In genomic region chr8:86902656-86903055, GRCm38 (mm10) we compare ENCODE assay signal across 14 mouse cellular contexts. TPM values are rescaled to one million over a fixed set of nuclear protein-coding genes. Genes with fewer than 3 reads are reported as not detected.
DNase-seq lines count a peak whose midpoint lies in the region; ATAC-seq and TF ChIP-seq lines count a peak whose summit lies in the region.
"Had no signal": no experiment of that assay in that cellular context is flagged by ENCODE, and none has a peak within 500 bp of the region (broad histone marks: within the 10 kb centered on the region; RNA-seq: fewer than 3 reads in every experiment).

No protein-coding gene starts in this region.

- no peaks in the 10 kb centered on the region for H3K27me3 ChIP-seq in heart, adult 2 months (ENCODE audit: control insufficient read depth, insufficient read depth, low read length)
- H3K27me3 ChIP-seq in kidney, embryonic 16.5 days (ENCODE audit: insufficient read depth, low read length) = no peaks in the 10 kb centered on the region
- H3K27me3 ChIP-seq: limb, embryonic 15.5 days; liver, embryonic 15.5 days; lung, embryonic 15.5 days; midbrain, embryonic 13.5 days had no signal

- H3K4me1 ChIP-seq in heart, adult 2 months (ENCODE audit: control insufficient read depth, insufficient read depth, low read length) = peaks cover 6% of the 10 kb centered on the region
- H3K4me1 ChIP-seq in kidney, embryonic 16.5 days (ENCODE audit: insufficient read depth, low read length) = peaks cover 9% of the 10 kb centered on the region
- H3K4me1 ChIP-seq in brown adipose tissue, adult 24 weeks (ENCODE audit: control insufficient read depth, insufficient read depth, insufficient read length, low read length) = peaks cover 7% of the 10 kb centered on the region; the same call in 1 of the 2 replicates
- H3K4me1 ChIP-seq: hindbrain, embryonic 13.5 days; limb, embryonic 15.5 days; lung, embryonic 15.5 days; midbrain, embryonic 13.5 days had no signal

- no peak for TF ChIP-seq EP300 in heart, adult 2 months (IDR thresholded peaks at IDR 0.05; ENCODE audit: insufficient read depth, low read depth, low read length)

- no peak for ATAC-seq in kidney, embryonic 16.5 days (ENCODE audit: low FRiP score, low TSS enrichment)
- ATAC-seq: midbrain, embryonic 13.5 days had no signal

- H3K79me2 ChIP-seq in heart, adult 2 months (replicated peaks; ENCODE audit: control insufficient read depth, insufficient read depth, low read length) = no peaks in the 10 kb centered on the region

- H3K4me2 ChIP-seq in kidney, embryonic 16.5 days (replicated peaks; ENCODE audit: low read depth, low read length) = no peak overlapping the region
- H3K4me2 ChIP-seq: hindbrain, embryonic 13.5 days; limb, embryonic 15.5 days; liver, embryonic 15.5 days; lung, embryonic 15.5 days; midbrain, embryonic 13.5 days had no signal

- no peaks in the 10 kb centered on the region; the same call in 1 of the 2 replicates for H3K36me3 ChIP-seq in heart, adult 2 months (ENCODE audit: control insufficient read depth, insufficient read depth, low read length)
- no peaks in the 10 kb centered on the region for H3K36me3 ChIP-seq in kidney, embryonic 16.5 days (ENCODE audit: insufficient read depth, low read length)
- H3K36me3 ChIP-seq: hindbrain, embryonic 13.5 days; limb, embryonic 15.5 days; liver, embryonic 15.5 days; lung, embryonic 15.5 days; midbrain, embryonic 13.5 days had no signal

- no peak overlapping the region for H3K9ac ChIP-seq in heart, adult 2 months (ENCODE audit: low read depth, low read length)
- no peak overlapping the region for H3K9ac ChIP-seq in kidney, embryonic 16.5 days (replicated peaks; ENCODE audit: low read length)
- H3K9ac ChIP-seq: hindbrain, embryonic 13.5 days; limb, embryonic 15.5 days; liver, embryonic 15.5 days; lung, embryonic 15.5 days; midbrain, embryonic 13.5 days had no signal

- H3K27ac ChIP-seq in heart, adult 2 months = peak overlapping the region; percentile 50
- peak overlapping the region; percentile 43; the same call in 1 of the 2 replicates for H3K27ac ChIP-seq in kidney, embryonic 16.5 days (ENCODE audit: low read length)
- peak overlapping the region; percentile 57 for H3K27ac ChIP-seq in brown adipose tissue, adult 24 weeks (replicated peaks; ENCODE audit: low read depth, low read length)
- H3K27ac ChIP-seq: hindbrain, embryonic 13.5 days; limb, embryonic 15.5 days; liver, embryonic 15.5 days; lung, embryonic 15.5 days; macrophage; midbrain, embryonic 13.5 days had no signal

- H3K4me3 ChIP-seq in heart, adult 2 months = no peak overlapping the region
- no peak overlapping the region for H3K4me3 ChIP-seq in kidney, embryonic 16.5 days (ENCODE audit: low read length)
- H3K4me3 ChIP-seq in brown adipose tissue, adult 24 weeks (ENCODE audit: insufficient read depth, low read depth, low read length) = no peak overlapping the region
- H3K4me3 ChIP-seq: hindbrain, embryonic 13.5 days; limb, embryonic 15.5 days; liver, embryonic 15.5 days; lung, embryonic 15.5 days; midbrain, embryonic 13.5 days had no signal

- no peaks in the 10 kb centered on the region for H3K9me3 ChIP-seq in kidney, embryonic 16.5 days (ENCODE audit: low read length)
- H3K9me3 ChIP-seq: hindbrain, embryonic 13.5 days; limb, embryonic 15.5 days; liver, embryonic 15.5 days; lung, embryonic 15.5 days; midbrain, embryonic 13.5 days had no signal

- no peak for TF ChIP-seq POLR2A in heart, adult 2 months (IDR thresholded peaks at IDR 0.05; ENCODE audit: insufficient read depth, low read depth, low read length)

- DNase-seq in heart, adult 2 months = no peak
- DNase-seq in heart, adult 11 months = no peak
- DNase-seq in kidney, adult 11 months = no peak
- DNase-seq in 416B (ENCODE audit: low read depth) (peak; percentile 80), liver (no peak)
- no peak for DNase-seq in right cerebral cortex, adult 18-20 months

- WGBS in heart, adult 2 months = 64% methylated on average over 8 of the region's 8 CpGs
- 75% methylated on average over 8 of the region's 8 CpGs for WGBS in kidney, embryonic 16.5 days

- intact Hi-C loops in heart, adult 2 months (cut with DNase I) = loop anchor here (1.0 to 10.0 kb wide), 8 partner anchors 14 to 318 kb away; partner anchors contain the start of genes Abcc12, Gm10638 and Siah1a

- TF ChIP-seq CTCF in heart, adult 2 months (IDR thresholded peaks at IDR 0.05) = no peak

RNA-seq across cellular contexts. Expression of gene N4bp1, which starts 17.6 kb away (rescaled TPM):
- 10 to 100 TPM; 17.1 to 18.1 TPM for total RNA-seq in heart, adult 2 months (2021)
- 8.9 and 12.7 TPM in 2 replicates for polyA plus RNA-seq in heart, adult 2 months (2012; rRNA removed)
- polyA plus RNA-seq in kidney, embryonic 16.5 days (2015; fragmentation: Nextera tagmentation; extraction: Ambion mirVana) = 8.1 and 8.3 TPM in 2 replicates
- polyA plus RNA-seq in brown adipose tissue, adult 24 weeks (2012; ENCODE audit: insufficient read depth, insufficient read length, missing spikeins) = 6.3 and 7.4 TPM in 2 replicates
